ENCODE assay signal across 10 mouse cellular contexts in the genomic region with DNA sequence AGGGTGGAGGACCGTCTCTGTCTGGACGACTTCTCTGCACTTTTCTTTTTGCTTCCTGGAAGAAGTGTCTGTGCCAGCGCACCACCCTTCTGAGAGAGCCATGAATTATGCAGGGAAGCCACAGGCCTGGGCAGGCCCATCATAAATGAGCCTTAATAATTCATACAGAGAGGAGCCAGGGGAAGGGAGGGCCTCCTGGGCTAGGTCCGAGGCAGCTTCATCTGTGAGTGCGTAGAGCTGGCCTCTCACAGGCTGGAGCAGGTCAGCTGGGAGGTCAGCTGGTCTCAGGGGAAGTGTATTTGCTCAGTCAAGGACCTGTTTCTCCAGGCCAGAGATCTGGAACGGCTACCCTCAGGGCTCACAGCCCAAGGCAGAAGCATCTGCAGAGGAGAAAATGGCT. TPM values are rescaled to one million over a fixed set of nuclear protein-coding genes. Genes with fewer than 3 reads are reported as not detected.
DNase-seq lines count a peak whose midpoint lies in the region.
"Had no signal": no experiment of that assay in that cellular context is flagged by ENCODE, and none has a peak within 500 bp of the region (broad histone marks: within the 10 kb centered on the region; RNA-seq: fewer than 3 reads in every experiment).

No protein-coding gene starts in this region.

- peak; percentile 18 to 29 for DNase-seq in kidney, postnatal 4 days
- no peak for DNase-seq in kidney, postnatal 36 days
- peak; percentile 8 to 24 for DNase-seq in gastrocnemius, adult 8-10 months (ENCODE audit: low spot score in 2 of 2)
- DNase-seq in mesoderm, embryonic 11.5 days (ENCODE audit: low read depth, low spot score), result peak; percentile 40
- DNase-seq in retina, postnatal 1 day, result peak; percentile 56
- no peak for DNase-seq in layer of hippocampus, adult 9-11 months
- no peak for DNase-seq in frontal cortex, postnatal 14 days (ENCODE audit: low spot score in 2 of 2)
- DNase-seq: adrenal gland, adult 8-10 months; kidney, postnatal 14 days; right cerebral cortex, postnatal 4 days had no signal

RNA-seq across cellular contexts. Expression of a gene that starts 17.7 kb away (rescaled TPM):
- under 1 TPM; 0.15 to 0.65 (median 0.41) TPM for total RNA-seq in gastrocnemius, adult 8-10 months (2022)

Comparison
In these comparisons a context has a peak if more than half of its experiments do, and no peak if none do; other contexts are left out.
1. DNase-seq: peak in kidney, postnatal 4 days (2 of 2), gastrocnemius, adult 8-10 months (2 of 2), mesoderm, embryonic 11.5 days (single experiment) and retina, postnatal 1 day (single experiment); none in kidney, postnatal 36 days (0 of 2), layer of hippocampus, adult 9-11 months (single experiment) and frontal cortex, postnatal 14 days (0 of 2).